Mouse (Mus musculus) bone marrow macrophage, adult 2 months (primary cell): ENCODE measurements around the gene Zkscan3.

Experiments used
- CTCF ChIP-seq: IDR thresholded peaks from 2 replicates; pipeline ENCODE4 v1.5.1; 2012; ENCODE audit warnings: low read depth, mild to moderate bottlenecking, low read length, moderate library complexity
- POLR2A ChIP-seq: IDR thresholded peaks from 2 replicates; pipeline ENCODE4 v1.6.1; 2012; ENCODE audit warnings: mild to moderate bottlenecking, low read depth, low read length, borderline replicate concordance

GRCm38 (mm10) chr13:21446796-21447195, 44.2 kb upstream of the Zkscan3 start:
- TF ChIP-seq CTCF, result no peak
- TF ChIP-seq POLR2A, result no peak
